9 mouse cellular contexts compared by ENCODE assay signal in the genomic region with DNA sequence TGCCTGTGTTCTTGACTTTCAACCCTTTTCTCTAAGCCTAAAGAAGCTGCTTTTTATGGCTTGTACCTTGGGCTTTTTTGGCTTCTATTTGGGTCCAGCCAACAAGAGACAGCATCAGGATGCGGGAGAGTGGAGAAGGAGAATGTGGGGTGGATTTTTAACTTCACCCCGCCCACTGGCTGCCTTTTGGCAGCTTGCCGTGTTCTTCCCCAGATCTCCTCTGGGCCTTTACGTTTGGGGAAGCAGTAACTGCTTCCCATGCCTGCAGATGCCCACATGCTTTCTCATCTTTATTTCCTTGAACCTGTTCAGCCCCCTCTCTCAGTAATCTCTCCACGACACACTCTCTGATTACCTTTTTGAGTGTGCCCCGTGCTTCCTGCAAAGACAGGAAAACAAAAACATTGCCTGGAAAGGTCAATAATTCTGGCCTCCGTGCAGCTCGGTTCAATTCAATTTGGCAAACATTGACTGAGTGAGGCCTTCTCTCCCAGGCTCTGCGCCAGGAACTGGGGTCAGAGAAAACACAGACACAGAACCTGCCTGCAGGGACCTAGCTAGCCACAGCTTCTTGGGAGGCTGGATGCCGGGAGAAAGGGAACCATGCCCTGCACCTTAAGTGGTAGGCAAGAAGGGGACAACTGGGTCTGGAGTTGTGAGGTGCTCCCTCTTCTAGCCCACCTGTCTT. TPM values are rescaled to one million over a fixed set of nuclear protein-coding genes. Genes with fewer than 3 reads are reported as not detected.
DNase-seq lines count a peak whose midpoint lies in the region; ATAC-seq lines count a peak whose summit lies in the region.
"Had no signal": no experiment of that assay in that cellular context is flagged by ENCODE, and none has a peak within 500 bp of the region (broad histone marks: within the 10 kb centered on the region; RNA-seq: fewer than 3 reads in every experiment).

No protein-coding gene starts in this region.

- H3K36me3 ChIP-seq in heart, embryonic 15.5 days, result no peaks in the 10 kb centered on the region
- no peaks in the 10 kb centered on the region for H3K36me3 ChIP-seq in heart, embryonic 11.5 days (ENCODE audit: control insufficient read depth, insufficient read depth, low read length)
- H3K36me3 ChIP-seq in stomach, embryonic 15.5 days, result no peaks in the 10 kb centered on the region

- no peaks in the 10 kb centered on the region for H3K9me3 ChIP-seq in heart, embryonic 15.5 days (replicated peaks)
- no peaks in the 10 kb centered on the region for H3K9me3 ChIP-seq in heart, embryonic 11.5 days (replicated peaks; ENCODE audit: control insufficient read depth, low read length)
- no peaks in the 10 kb centered on the region for H3K9me3 ChIP-seq in stomach, embryonic 15.5 days

- no peak overlapping the region for H3K9ac ChIP-seq in heart, embryonic 15.5 days
- H3K9ac ChIP-seq in heart, embryonic 11.5 days (ENCODE audit: low read depth, low read length), result no peak overlapping the region
- no peak overlapping the region for H3K9ac ChIP-seq in stomach, embryonic 15.5 days

- H3K27ac ChIP-seq in heart, embryonic 15.5 days, result peak overlapping the region; percentile 13; the same call in 1 of the 2 replicates
- no peak overlapping the region for H3K27ac ChIP-seq in heart, embryonic 11.5 days (ENCODE audit: low read depth, low read length)
- H3K27ac ChIP-seq in stomach, embryonic 15.5 days, result peak overlapping the region; percentile 28

- ATAC-seq in heart, embryonic 15.5 days (replicated peaks; ENCODE audit: insufficient number of reproducible peaks, insufficient read depth, low FRiP score, low read depth), result no peak
- ATAC-seq in heart, embryonic 11.5 days (replicated peaks; ENCODE audit: insufficient number of reproducible peaks, low FRiP score, low TSS enrichment), result no peak
- ATAC-seq in stomach, embryonic 15.5 days (ENCODE audit: insufficient read depth, low FRiP score, low read depth), result peak; percentile 71

- DNase-seq in Muller cell, postnatal 12 days (ENCODE audit: inconsistent ontology term), result peak; percentile 80
- DNase-seq in frontal cortex, postnatal 36 days (ENCODE audit: low spot score in 2 of 2), result peak; percentile 78 to 88
- DNase-seq in left cerebral cortex, adult 18-20 months (ENCODE audit: low spot score in 2 of 2), result peak; percentile 82 to 88
- DNase-seq in retina, postnatal 1 day, result no peak
- no peak for DNase-seq in cerebellum, adult 11 months

- 31% methylated on average over 10 of the region's 10 CpGs for WGBS in heart, embryonic 15.5 days
- 40% methylated on average over 10 of the region's 10 CpGs for WGBS in heart, embryonic 11.5 days (ENCODE audit: insufficient replicate concordance)
- 13% methylated on average over 10 of the region's 10 CpGs for whole genome bisulfite sequencing in stomach, embryonic 15.5 days

- H3K4me3 ChIP-seq in heart, embryonic 15.5 days, result no peak overlapping the region
- no peak overlapping the region for H3K4me3 ChIP-seq in heart, embryonic 11.5 days (ENCODE audit: low read depth, low read length)
- H3K4me3 ChIP-seq in stomach, embryonic 15.5 days (replicated peaks), result no peak overlapping the region
- H3K4me3 ChIP-seq: myocyte had no signal

- no peak overlapping the region; the same call in 1 of the 2 replicates for H3K4me2 ChIP-seq in heart, embryonic 15.5 days
- no peak overlapping the region for H3K4me2 ChIP-seq in heart, embryonic 11.5 days
- H3K4me2 ChIP-seq in stomach, embryonic 15.5 days, result peak overlapping the region; percentile 19; the same call in 1 of the 2 replicates

- H3K4me1 ChIP-seq in heart, embryonic 15.5 days (replicated peaks), result peaks cover 13% of the 10 kb centered on the region
- H3K4me1 ChIP-seq in heart, embryonic 11.5 days (ENCODE audit: control insufficient read depth, insufficient read depth, low read length), result 0 out of 2 replicates have a peak, but pooled peaks cover 3% of the 10 kb centered on the region
- peaks cover 13% of the 10 kb centered on the region for H3K4me1 ChIP-seq in stomach, embryonic 15.5 days

- H3K27me3 ChIP-seq in heart, embryonic 15.5 days, result peaks cover 7% of the 10 kb centered on the region; the same call in 1 of the 2 replicates
- H3K27me3 ChIP-seq in heart, embryonic 11.5 days (ENCODE audit: control insufficient read depth, insufficient read depth, low read length), result no peaks in the 10 kb centered on the region
- 0 out of 2 replicates have a peak, but pooled peaks cover 4% of the 10 kb centered on the region for H3K27me3 ChIP-seq in stomach, embryonic 15.5 days (replicated peaks)

RNA-seq across cellular contexts. Expression of gene Ptpn3, which starts 17.0 kb away (rescaled TPM):
- polyA plus RNA-seq in heart, embryonic 15.5 days (2015; fragmentation: Nextera tagmentation; extraction: Ambion mirVana), result 1.5 and 3.7 TPM in 2 replicates
- 1.6 and 1.7 TPM in 2 replicates for polyA plus RNA-seq in heart, embryonic 11.5 days (2014; fragmentation: Nextera tagmentation; extraction: Ambion mirVana)
- total RNA-seq in left cerebral cortex, adult 18-20 months (2021), result 10 to 100 TPM; 64.4 to 73.1 TPM
- polyA plus RNA-seq in stomach, embryonic 15.5 days (2015; fragmentation: Nextera tagmentation; extraction: Ambion mirVana), result 8.6 and 9.0 TPM in 2 replicates

Comparison
In these comparisons a context has a peak if more than half of its experiments do, and no peak if none do; other contexts are left out.
1. DNase-seq: peak in Muller cell, postnatal 12 days (single experiment), frontal cortex, postnatal 36 days (2 of 2) and left cerebral cortex, adult 18-20 months (2 of 2); none in retina, postnatal 1 day (single experiment) and cerebellum, adult 11 months (single experiment).